Mouse (Mus musculus): ENCODE measurements around the gene Gpr158.

The Gpr158 gene

GRCm38 (mm10) chr2:21632136-21632535 is 264.8 kb downstream of the Gpr158 start:
- DNase-seq (ENCODE audit: low read depth, low spot score) = no peak

GRCm38 (mm10) chr2:21665721-21666120 is 298.4 kb downstream of the Gpr158 start:
- no peak for DNase-seq (ENCODE audit: low read depth, low spot score)

- DNase-seq (ENCODE audit: low read depth, low spot score) = no peak
Measured at GRCm38 (mm10) chr2:21676084-21676838, 308.9 kb downstream of the Gpr158 start.

DNA sequence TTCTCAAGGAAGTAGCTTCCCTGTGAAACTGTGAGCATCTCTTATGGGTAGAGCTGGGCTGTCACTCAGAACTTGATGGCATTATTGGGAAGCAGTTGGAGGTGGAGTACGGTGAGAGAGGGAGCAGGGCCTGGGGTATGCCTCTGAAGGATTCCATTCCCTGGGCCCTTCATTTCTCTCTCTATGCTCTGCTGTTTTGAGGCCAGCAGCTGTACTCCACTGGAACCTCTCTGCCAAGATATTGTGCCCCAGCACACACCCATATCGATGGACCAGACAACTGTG is 309.4 kb downstream of the Gpr158 start:
- DNase-seq (ENCODE audit: low read depth, low spot score) = no peak

DNA sequence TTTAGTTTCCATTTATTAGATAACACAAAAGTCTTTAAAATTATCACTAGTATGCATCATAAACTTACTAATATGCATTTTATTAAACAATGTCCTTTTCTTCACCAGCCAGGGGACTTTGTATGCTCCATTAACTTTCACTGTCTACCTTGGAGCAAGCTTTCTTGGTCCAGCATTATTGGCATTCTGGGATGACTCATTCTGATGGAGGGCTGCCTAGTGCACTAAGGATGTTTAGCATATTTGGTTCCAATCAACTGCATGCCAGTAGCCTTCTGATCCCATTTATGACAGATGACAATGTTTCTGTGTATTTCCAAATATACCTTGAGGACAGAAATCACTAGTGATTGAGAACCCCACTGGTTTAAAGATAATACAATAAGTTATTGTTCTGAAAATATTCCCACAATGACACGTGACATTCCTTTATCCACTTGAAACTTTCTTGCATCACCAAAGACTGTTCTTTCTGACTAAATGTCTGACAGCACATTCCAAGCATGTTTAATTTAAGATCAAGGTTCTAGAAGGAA is 313.5 kb downstream of the Gpr158 start:
- DNase-seq (ENCODE audit: low read depth, low spot score) = no peak

- no peak for DNase-seq (ENCODE audit: low read depth, low spot score)
Measured at GRCm38 (mm10) chr2:21684736-21685135, 317.4 kb downstream of the Gpr158 start.

DNA sequence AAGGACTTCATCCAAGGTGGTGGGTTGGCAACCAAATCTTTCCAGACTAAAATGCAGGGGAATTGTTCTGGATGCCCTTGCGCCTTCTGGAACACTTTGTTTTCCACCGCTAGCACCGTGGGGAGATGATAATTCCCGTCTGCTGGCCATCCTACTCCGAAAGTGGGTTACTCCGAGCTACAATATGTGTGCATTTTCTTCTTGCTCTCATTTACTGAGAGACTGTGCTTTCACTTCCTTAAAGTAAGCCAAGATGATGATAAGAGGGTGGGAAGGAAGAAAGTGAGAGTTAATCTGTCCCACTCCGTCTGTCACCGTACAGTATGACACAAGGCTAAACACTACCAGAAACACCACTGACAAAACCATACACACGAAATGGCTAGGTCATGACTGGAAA is 325.8 kb downstream of the Gpr158 start:
- DNase-seq (ENCODE audit: low read depth, low spot score) = no peak

GRCm38 (mm10) chr2:21693807-21694594 is 326.7 kb downstream of the Gpr158 start:
- no peak for DNase-seq (ENCODE audit: low read depth, low spot score)

- no peak for DNase-seq (ENCODE audit: low read depth, low spot score)
Measured at GRCm38 (mm10) chr2:21728075-21728474, 360.7 kb downstream of the Gpr158 start.

- DNase-seq (ENCODE audit: low read depth, low spot score) = no peak
Measured at GRCm38 (mm10) chr2:21783721-21784120, 416.4 kb downstream of the Gpr158 start.

DNA sequence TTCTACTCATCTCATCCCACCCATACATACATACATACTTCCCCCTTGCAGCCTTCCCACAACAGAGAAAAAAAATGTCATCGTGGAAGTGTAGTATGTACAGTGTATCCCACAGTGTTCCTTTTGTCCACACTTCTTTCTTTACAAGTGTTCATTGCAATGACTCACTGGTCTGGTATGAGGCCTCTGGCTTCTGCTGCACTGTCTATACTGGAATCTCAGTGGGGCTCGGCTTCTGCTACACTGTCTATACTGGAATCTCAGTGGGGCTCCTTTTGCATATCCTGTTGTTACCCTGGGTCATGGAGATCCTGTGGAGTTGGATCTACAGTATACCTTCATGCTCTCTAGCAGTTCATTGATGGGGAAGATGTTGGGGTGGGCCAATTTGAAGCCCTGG is 425.8 kb downstream of the Gpr158 start:
- DNase-seq (ENCODE audit: low read depth, low spot score) = no peak

DNA sequence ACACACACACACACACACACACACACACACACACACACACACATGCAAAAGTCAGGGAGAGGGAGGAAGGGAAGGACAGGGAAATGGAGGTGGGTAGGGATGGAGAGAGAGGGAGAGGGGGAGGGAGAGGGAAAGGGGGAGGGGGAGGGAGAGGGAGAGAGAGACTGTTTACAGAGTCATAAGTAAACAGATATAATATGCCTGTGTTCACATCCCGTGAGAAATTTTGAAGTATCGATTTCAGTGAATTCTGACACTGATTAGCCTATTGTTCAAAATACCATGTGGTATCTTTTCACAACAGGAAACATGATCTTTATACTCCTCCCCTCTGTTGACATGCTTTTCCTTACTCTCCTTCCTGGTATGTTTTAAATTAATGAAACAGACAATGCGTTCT is 432.3 kb downstream of the Gpr158 start:
- DNase-seq (ENCODE audit: low read depth, low spot score) = no peak

DNA sequence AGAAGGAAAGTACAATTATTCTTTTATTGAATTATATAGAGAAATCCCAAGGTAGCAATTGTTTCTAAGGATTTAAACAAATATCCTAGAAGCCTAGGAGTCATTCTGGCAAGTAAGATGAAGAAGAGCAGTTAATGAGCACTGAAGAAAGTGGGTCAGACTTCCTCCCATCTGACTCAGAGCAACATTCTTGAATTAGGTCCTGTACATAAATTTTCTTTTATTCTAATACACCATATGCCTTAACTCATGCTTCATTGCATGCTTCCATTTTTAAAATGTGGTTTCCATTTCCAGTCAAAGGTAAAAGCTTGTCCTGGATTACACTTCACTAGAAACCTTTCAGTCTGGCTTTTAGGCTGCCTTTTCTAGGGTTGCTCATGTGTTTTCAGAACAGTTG is 432.7 kb downstream of the Gpr158 start:
- DNase-seq (ENCODE audit: low read depth, low spot score) = no peak

DNA sequence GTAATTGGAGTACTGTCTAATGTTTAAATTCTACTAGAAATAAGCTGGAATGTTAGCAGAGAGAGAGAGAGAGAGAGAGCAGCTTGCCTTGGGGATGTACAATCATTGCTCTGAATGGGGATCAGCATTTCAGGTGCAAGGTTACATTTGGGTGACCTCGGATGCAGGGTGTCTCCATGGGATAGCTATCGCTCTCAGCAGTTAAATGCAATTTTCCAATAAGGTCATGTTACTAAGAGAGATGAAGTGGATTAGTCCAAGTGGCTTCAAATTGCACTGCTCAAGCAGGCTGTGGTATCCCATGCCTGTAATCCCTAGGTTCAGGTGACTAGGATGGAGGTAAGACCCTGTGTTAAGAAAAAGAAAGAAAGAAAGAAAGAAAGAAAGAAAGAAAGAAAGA is 441.2 kb downstream of the Gpr158 start:
- no peak for DNase-seq (ENCODE audit: low read depth, low spot score)

DNA sequence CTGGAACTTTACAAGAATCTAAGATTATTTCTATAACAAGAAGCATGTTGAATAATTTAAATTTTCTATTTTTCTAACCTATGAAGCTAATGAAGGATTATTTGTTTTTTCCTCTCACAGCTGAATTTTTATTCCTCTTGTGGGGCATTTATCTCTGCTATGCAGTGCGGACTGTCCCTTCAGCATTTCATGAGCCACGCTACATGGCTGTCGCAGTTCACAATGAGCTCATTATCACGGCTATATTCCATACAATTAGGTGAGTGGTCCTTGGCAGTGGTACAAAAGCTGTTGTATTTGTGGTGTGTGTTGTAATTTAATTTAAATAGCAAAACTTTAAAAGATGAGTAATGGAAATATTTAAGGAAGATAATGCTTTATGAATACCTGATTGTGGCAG is 443.1 kb downstream of the Gpr158 start:
- no peak for DNase-seq (ENCODE audit: low read depth, low spot score)

DNA sequence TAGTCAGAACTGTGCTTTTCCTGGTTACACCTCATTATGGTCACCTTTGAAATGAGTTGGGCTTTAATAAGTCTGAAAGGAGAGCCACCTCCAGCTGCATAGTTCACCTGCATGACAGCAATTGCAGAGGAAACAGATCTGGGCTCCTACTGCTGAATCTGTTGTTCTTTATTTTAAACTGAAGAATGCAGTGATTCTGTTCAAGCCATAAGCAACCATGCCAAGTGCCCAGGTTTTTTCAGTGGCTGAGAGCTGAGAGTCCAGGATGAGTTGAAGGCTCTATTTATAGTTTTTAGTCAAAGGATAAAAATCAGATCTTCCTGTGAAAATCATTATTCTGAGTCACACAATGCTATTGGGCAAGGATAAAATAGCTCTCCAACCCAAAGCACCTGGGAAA is 496.7 kb downstream of the Gpr158 start:
- DNase-seq (ENCODE audit: low read depth, low spot score) = no peak
